Mouse (Mus musculus): Measurements from ENCODE around the gene Myh7.
A peak's percentile ranks its signal among the peaks of the same experiment; 100 is the strongest.

Myh7 gene

DNA sequence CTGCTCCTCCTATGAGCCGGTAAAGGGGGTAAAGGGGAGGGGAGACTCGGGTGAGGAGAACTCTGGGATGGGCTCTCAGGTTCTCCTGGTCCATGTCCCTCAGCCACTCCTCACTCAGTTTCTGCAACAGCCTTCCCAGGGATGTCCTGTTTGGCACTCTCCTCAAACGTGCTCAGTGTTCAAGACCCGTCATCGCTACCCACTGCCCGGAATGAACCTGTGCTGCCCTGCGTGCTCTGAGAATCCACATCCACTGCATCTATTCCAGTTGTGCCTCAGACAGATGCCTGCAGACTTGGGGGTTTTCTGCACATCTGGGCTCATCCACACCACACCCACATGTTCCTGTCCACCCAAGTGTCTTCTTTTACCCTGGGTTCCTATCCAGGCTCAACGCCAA is 51.9 kb downstream of the Myh7 start:
- DNase-seq (ENCODE audit: low spot score in 2 of 2), result no peak

DNA sequence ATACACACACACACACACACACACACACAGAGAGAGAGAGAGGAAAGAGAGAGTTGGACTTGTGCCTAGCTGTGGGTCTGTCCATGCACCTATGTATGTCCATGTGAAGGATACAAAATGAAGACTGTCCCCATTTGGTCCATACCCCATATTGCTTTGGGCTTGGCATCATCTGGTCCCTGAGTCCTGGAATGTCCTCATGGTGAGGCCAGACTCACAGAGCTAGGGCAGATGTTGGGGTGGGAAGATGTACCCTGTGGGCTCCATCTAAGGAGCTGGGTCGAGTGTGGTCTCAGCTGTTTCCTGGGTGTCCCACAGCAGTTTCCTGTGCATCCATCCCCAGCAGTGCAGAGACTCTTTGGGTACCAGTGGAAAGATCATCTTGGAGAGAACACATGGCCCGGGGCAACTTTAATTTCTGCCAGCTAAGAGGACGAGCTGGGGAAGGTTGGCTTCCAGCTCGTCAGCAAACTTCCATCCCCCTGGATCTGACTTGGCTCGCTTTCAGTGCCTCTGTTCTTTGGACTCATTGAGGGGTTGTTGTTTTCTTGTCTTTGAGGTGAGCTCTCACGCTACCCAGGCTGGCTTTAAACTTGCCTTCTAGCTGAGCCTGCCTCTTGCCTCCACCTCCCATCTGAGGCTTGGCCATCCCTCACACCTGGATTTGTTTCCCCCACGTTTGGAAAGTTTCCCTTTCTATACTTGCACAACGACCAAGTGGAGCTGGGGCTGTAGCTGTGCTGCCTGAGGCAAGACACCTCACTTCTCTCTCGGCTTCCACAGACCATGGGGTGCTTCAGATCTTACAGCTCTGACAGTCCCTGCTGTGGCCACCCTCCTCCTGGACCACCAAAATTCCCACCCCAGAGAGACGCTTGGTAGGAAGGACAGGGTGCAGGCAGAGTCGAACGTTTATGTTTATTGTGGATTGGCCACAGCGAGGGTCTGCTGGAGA is 53.1 kb downstream of the Myh7 start:
- DNase-seq (ENCODE audit: low spot score in 2 of 2), result no peak

GRCm38 (mm10) chr14:54940176-54940530 is 54.3 kb downstream of the Myh7 start:
- no peak for DNase-seq (ENCODE audit: low spot score in 2 of 2)

DNA sequence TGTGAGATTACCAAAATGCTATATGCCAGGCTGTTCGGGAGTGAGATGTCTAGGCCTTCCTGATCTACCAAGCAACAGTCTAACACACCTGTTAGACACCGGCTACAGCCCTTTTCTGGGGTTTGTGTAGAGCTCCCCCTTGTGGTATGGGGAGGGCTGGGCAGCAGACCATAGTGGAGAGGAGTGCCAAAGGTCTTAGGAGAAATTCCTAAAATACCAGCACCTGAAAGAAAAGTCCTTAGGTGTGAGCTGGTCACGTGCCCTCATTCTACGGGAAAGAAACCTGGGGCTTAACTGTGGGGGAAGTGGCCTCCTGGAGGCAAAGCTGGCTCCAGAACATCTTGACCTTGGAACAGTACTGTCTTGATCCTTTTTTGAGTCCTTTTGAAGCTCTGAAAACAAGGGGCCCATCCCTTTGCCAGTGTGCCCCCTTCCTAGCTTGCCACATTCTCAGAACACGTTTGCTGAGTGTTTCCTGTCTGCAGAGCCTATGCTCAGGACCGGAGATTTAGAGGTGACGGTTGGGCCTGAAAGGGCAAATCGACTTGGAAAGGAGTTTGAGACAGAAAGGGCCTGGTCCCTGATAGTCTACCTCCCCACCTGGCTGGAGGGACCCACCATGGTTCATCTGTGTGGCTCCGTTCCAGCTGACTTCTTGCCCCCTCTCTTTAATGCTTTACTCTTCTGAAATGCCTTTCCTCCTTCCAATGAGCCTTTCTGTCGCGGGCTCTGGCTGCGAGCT is 54.8 kb downstream of the Myh7 start:
- peak; percentile 61 to 80 for DNase-seq (ENCODE audit: low spot score in 2 of 2)

DNA sequence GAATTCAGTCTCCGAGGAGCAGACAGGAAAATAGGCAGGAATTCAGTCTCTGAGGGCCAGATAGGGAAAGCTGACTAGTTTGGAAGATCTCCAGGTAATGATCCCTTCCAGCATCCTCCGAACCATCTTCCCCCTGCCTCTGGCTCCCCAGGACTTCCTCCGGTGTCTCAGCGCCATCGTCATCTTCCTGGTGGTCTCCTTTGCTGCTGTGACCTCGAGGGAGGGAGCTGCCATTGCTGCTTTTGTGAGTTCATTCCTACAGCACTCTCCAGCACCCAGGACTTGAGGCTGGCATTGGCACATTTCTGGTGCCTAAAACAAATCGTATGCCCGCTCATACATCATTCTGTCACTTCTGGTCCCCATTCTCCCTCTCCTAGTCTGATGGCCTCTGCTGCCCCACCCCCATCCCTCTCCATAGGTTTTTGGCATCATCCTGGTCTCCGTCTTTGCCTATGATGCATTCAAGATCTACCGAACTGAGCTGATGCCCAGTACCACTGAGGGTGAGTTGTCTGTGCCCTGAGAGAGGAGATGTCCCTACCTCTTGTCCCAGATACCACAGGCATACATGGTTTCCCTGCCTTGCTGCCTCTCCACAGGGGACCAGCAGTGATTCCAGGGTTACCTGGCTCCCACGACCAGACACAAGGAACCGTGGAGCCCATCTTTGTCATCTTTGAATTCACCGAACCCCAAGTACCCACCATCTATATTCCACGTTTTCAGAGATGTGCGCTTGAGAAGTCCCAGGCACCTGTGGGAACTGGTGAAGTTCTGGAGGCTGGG is 55.8 kb downstream of the Myh7 start:
- DNase-seq (ENCODE audit: low spot score in 2 of 2), result no peak

GRCm38 (mm10) chr14:54937361-54938182 is 56.9 kb downstream of the Myh7 start:
- DNase-seq (ENCODE audit: low spot score in 2 of 2), result no peak

GRCm38 (mm10) chr14:54936831-54937160 is 57.6 kb downstream of the Myh7 start:
- no peak for DNase-seq (ENCODE audit: low spot score in 2 of 2)

GRCm38 (mm10) chr14:54935904-54936830 is 58.3 kb downstream of the Myh7 start, which contains the start of gene Cmtm5:
Cmtm5 (plus strand) TSS chr14:54936261.
- no peak for DNase-seq (ENCODE audit: low spot score in 2 of 2)

GRCm38 (mm10) chr14:54932645-54933150 is 61.7 kb downstream of the Myh7 start, which contains the start of gene Il25:
Il25 (plus strand) TSS chr14:54932695.
- DNase-seq (ENCODE audit: low spot score in 2 of 2), result no peak

DNA sequence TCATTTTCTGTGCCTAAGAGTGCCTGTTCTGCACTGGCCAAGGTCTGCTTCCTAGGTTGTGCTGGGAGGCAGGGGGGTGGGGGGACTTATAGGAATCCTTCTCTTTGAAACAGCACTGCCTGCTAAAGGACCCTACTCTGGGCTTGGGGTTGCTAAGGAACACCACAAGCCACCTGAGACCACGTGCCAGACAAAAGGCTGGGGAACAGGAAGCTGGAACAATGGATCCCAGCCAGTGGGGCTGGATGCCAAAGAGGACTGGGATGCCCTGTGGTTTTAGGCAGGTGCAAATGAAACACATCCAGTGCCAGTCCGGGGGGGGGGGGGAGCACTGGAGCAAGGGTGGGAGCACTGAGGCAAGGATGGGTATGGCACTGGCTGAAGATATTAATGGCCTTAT is 64.0 kb downstream of the Myh7 start:
- DNase-seq (ENCODE audit: low spot score in 2 of 2), result no peak

DNA sequence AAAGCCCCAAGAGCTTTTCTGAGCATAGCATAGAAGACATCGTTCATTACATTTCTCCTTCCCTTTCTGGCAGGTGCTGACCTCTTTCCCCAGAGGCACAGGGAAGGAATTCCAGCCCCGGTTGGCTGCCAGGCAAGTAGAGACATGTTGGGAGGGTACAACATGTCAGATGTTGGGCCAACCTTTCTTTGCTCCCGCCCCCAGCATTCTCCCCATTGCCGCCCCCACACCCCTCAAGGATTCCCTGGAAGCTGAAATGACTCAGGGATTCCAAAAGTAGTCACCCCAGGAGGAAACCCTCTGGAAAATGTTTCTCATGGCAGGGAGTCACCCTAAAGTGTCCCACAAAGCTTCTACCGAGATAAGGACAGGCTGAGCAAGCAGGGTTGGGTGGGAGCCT is 64.6 kb downstream of the Myh7 start:
- DNase-seq (ENCODE audit: low spot score in 2 of 2), result no peak

DNA sequence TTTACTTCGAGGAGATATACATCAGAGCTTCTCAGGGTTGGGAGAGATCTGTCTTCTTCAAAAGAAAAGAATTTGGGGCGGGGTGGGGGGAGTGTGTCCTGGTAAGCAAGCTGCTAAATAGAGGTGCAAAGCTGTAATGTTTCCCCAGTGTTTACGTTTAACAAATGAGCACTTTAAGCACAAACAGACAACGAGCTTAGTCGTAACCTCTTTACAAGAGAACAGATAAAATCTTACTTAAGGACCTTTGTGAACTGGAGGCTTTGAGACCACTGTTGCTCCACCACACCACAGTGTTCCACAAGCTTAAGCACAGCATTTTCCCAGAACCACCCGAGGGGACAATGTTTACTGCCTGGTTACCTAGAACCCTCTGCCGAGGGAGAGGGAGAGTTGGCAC is 67.1 kb downstream of the Myh7 start:
- no peak for DNase-seq (ENCODE audit: low spot score in 2 of 2)

- DNase-seq (ENCODE audit: low spot score in 2 of 2), result peak; percentile 65 to 72
These were observed 67.8 kb downstream of the Myh7 start for GRCm38 (mm10) chr14:54926401-54927158.

DNA sequence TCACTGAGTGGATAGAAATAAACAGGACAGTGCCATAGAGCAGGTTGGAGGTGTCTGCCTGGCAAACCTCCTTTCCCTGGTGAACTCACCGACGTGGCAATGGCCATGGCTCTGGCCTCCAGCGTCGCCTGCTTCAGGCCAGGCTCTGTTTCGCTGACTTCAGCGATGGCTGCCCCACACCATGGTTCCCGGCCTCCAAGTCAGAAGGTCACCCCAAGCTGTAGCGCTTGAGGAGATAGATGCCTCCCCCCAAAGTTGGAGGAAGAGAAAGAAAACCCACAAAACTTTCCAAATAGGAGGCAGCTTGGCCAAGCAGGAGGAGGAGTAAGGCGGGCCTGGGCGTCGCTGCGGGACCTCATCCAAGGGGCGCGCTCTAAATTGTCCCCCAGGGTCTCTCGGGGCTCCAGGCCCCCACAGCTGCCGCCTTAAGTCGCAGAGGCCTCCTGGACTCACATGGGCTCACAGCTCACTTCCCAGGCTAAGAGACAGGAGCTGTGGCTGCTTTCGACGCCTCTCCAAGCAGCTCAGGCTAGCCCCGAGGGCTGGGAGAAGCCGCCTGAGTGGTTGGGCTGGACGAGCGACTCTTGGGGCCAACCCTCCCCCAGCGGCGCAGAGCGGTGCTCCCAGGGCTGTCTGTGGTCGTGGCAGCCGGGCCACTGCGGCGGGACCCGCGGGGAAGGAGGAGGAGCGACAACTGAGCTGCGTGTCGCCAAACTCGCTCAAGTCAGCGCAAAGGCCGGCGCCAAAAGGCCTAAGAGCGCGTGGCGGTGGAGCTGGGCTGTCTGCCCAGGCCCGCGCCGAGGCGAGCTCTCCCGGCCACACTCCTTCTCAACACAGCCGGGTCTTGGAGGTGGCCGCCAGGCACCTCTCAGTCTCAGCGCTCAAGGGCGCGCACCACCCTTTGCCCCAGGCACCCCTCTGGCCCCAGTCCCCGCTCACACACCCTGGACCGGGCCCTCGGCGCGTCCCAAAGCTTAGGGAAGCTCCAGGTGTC is 68.8 kb downstream of the Myh7 start, which contains the start of gene Efs:
Efs (minus strand) TSS at position 778 of the 994 bp plus-strand sequence.
- peak; percentile 56 to 68 for DNase-seq (ENCODE audit: low spot score in 2 of 2)

DNA sequence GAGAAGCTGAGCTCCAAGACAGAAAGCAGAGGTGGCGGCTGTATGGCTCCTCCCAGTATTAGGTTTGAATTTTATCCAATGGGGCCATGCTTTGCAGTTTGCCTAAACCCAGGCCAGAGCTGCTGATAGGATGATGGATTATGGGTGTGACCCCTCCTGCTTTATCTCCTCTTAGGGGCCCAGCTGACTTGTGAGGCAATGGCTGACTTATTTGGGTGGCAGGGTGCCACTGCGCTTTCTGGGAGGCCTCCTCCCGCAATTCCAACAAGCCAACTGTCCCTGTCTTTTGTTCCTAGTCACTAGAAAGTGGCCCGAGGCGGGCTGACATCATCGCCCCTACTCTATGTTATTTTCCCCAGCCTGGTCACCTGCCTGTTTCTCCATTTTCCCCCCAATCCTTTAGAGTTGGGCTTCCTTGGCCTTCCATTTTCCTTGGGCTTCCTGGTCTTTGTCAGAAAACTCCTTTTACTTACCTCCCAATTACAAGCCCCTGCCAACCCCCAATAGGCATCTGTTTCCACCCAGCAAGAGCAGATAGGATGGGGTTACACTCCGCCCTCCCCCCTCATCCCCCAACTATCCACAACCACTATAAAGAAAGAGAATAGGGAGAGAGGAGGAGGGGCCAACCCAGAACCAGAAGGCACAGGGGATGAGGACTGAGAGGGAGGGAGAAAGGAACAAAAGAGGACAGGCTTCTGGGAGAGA is 69.6 kb downstream of the Myh7 start:
- DNase-seq (ENCODE audit: low spot score in 2 of 2), result peak; percentile 79 to 82
